Mouse (Mus musculus): ENCODE results near the gene Slc5a11.

DNA sequence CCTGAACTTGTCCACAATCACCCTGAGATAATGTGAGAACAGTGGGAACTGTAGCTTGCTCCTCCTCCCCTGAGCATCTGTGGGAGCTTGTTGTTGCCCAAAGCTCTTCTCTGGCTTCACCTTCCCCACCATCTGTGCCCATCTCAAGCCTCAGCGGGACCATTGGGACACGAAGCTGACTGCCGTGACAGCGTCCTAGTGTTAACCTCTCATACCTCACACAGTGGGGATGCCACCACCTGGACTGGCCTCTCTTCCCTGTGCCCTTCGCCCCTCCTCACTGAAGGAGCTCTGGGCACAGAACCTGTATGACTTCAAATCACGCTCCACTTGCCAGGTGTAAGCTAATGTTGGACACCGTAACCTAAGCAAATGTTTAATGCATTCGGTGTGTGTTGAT lies 19.9 kb upstream of the Slc5a11 start:
- TF ChIP-seq CTCF (IDR thresholded peaks at IDR 0.05; ENCODE audit: low read depth) (no peak), EP300 (IDR thresholded peaks at IDR 0.05; ENCODE audit: low read depth) (no peak)
